Mouse (Mus musculus) limb, embryonic 15.5 days (tissue): Measurements from ENCODE around the gene Clec4a3. TPM values are rescaled to one million over a fixed set of nuclear protein-coding genes. Genes with fewer than 3 reads are reported as not detected.
"Not testable (repeated sequence)": the region's sequence is repeated elsewhere in the genome, so short reads cannot be mapped to it uniquely, and the experiment has no call there.

ENCODE experiments used
- ATAC-seq: fragments of 200-750 bp; cut with Nextera tagmentation; 2 replicates; pipeline ENCODE4 v1.8.0; 2017; ENCODE audit warnings: low read depth, moderate TSS enrichment; ENCODE audit not compliant: insufficient number of reproducible peaks, low FRiP score, low TSS enrichment
- H3K27ac ChIP-seq: fragments of 300-500 bp; sonication (generic); 2 replicates; pipeline ENCODE4 v1.5.1; 2015; ENCODE audit warnings: moderate library complexity, mild to moderate bottlenecking, inconsistent platforms
- H3K27me3 ChIP-seq: fragments of 300-500 bp; sonication (generic); 2 replicates; pipeline ENCODE4 v1.6.1; 2015; ENCODE audit warnings: inconsistent platforms
- H3K36me3 ChIP-seq: fragments of 300-500 bp; sonication (generic); 2 replicates; pipeline ENCODE4 v1.6.1; 2015; ENCODE audit warnings: inconsistent platforms
- H3K4me1 ChIP-seq: fragments of 300-500 bp; sonication (generic); 2 replicates; pipeline ENCODE4 v1.6.1; 2015; ENCODE audit warnings: inconsistent platforms
- H3K4me2 ChIP-seq: fragments of 300-500 bp; sonication (generic); 2 replicates; pipeline ENCODE4 v1.6.1; 2015; ENCODE audit warnings: mild to moderate bottlenecking, inconsistent platforms
- H3K4me3 ChIP-seq: fragments of 300-500 bp; sonication (generic); 2 replicates; pipeline ENCODE4 v1.5.1; 2015; ENCODE audit warnings: mild to moderate bottlenecking, inconsistent platforms
- H3K9ac ChIP-seq: fragments of 300-500 bp; sonication (generic); 2 replicates; pipeline ENCODE4 v1.6.1; 2015; ENCODE audit warnings: inconsistent platforms
- H3K9me3 ChIP-seq: fragments of 300-500 bp; sonication (generic); 2 replicates; pipeline ENCODE4 v1.6.1; 2016; ENCODE audit warnings: inconsistent platforms
- WGBS: fragments of 180-500 bp; shearing (Covaris S2); methylation state at CpG from one replicate; pipeline ENCODE4 v1.1.7; 2015; 5-methylcytosine and 5-hydroxymethylcytosine counted together
- polyA plus RNA-seq: library from polyadenylated mRNA; unstranded; fragments of >200 nt; fragmentation: Nextera tagmentation; extraction: Ambion mirVana; gene quantifications from 2 replicates; pipeline ENCODE4 v1.2.1, GENCODE M21; 2015

Clec4a3 gene
- polyA plus RNA-seq: 4.9 and 5.4 TPM in 2 replicates

DNA sequence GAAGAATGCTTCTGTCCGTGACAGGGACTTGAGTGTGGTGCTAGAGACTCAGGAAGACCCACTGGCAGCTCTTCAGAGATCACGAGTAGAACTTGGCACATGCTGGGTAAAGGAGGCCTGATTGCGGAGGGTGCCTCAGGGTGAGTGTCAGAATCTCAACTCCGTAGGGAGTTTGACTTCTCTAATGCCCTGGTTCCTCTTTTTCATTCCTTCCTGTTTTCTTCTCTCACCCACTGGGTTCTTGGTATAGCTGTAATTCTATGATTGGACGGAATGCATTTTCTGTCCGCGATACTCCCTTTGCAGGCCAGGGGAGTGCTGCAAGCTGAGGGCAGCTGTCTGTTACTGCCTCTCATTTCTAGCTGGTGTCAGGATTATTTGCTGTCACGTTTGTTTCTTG lies at the start of gene Clec4a3:
TSS of gene Clec4a3 (plus strand) at position 115 of the 400 bp plus-strand sequence.
- Histone ChIP-seq H3K36me3 (no peaks in the 10 kb centered on the region), H3K9me3 (no peaks in the 10 kb centered on the region)
- WGBS: 85% methylated on average over 8 of the region's 8 CpGs

GRCm38 (mm10) chr6:122919922-122920321 lies 32.4 kb upstream of the Clec4a3 start:
- Histone ChIP-seq H3K27me3 (no peaks in the 10 kb centered on the region), H3K9ac (no peak overlapping the region), H3K9me3 (no peaks in the 10 kb centered on the region), H3K4me3 (no peak overlapping the region), H3K4me1 (no peaks in the 10 kb centered on the region), H3K4me2 (no peak overlapping the region), H3K27ac (no peak overlapping the region), H3K36me3 (no peaks in the 10 kb centered on the region)
- ATAC-seq: no peak
- 17% methylated on average over 4 of the region's 4 CpGs for WGBS

More for the DNA sequence above, at the start of gene Clec4a3:
- Histone ChIP-seq H3K27ac (no peak within 1 kb of the TSS), H3K4me3 (no peak within 1 kb of the TSS), H3K27me3 (no peaks in the 10 kb centered on the region), H3K4me2 (no peak within 1 kb of the TSS), H3K9ac (no peak within 1 kb of the TSS), H3K4me1 (no peaks in the 10 kb centered on the region)
- ATAC-seq: no peak

GRCm38 (mm10) chr6:122921451-122921850 lies 30.9 kb upstream of the Clec4a3 start, which contains the start of gene Clec4a1:
Gene Clec4a1, plus strand, starts transcription at chr6:122921848.
- ATAC-seq: no peak
- H3K27me3 ChIP-seq: no peaks in the 10 kb centered on the region
- no peak within 1 kb of the TSS for H3K4me2 ChIP-seq
- H3K36me3 ChIP-seq: no peaks in the 10 kb centered on the region
- no peaks in the 10 kb centered on the region for H3K4me1 ChIP-seq
- no peak within 1 kb of the TSS for H3K27ac ChIP-seq
- no peak within 1 kb of the TSS for H3K9ac ChIP-seq
- 56% methylated on average over 4 of the region's 4 CpGs for WGBS
- H3K4me3 ChIP-seq: no peak within 1 kb of the TSS
- H3K9me3 ChIP-seq: no peaks in the 10 kb centered on the region

GRCm38 (mm10) chr6:122934845-122935244 lies 17.5 kb upstream of the Clec4a3 start:
- no peak overlapping the region for H3K4me3 ChIP-seq
- no peak overlapping the region for H3K4me2 ChIP-seq
- H3K27ac ChIP-seq: no peak overlapping the region
- no peak overlapping the region for H3K9ac ChIP-seq
- H3K4me1 ChIP-seq: no peaks in the 10 kb centered on the region
- no peaks in the 10 kb centered on the region for H3K9me3 ChIP-seq
- no peaks in the 10 kb centered on the region for H3K36me3 ChIP-seq
- H3K27me3 ChIP-seq: no peaks in the 10 kb centered on the region
- no peak for ATAC-seq
- WGBS: 83% methylated on average over 3 of the region's 3 CpGs

- ATAC-seq: no peak
Observed at GRCm38 (mm10) chr6:122939618-122940017, 12.7 kb upstream of the Clec4a3 start.

DNA sequence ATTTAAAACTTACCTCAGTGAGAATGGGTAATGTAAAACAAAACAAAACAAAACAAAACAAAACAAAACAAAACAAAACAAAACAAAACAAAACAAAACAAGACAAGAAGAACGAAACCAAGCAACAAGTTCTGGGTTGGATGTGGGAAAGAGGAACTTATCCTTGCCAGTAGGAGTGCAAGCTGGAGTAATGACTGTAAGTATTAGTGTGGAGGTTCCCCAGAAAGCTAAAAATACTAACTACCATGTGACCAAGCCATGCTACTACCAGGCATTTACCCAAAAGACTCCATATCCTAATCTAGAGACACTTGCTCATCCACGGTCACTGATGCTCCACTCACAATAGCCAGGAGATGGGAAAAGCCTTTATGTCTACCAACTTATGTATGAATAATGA lies 5.6 kb upstream of the Clec4a3 start:
- no peak overlapping the region for H3K4me2 ChIP-seq
- no peaks in the 10 kb centered on the region for H3K36me3 ChIP-seq
- H3K4me3 ChIP-seq: no peak overlapping the region
- no peak overlapping the region for H3K9ac ChIP-seq
- no peaks in the 10 kb centered on the region for H3K4me1 ChIP-seq
- H3K9me3 ChIP-seq: no peaks in the 10 kb centered on the region
- 79% methylated on average over 2 of the region's 2 CpGs for WGBS
- no peak for ATAC-seq
- no peak overlapping the region for H3K27ac ChIP-seq
- H3K27me3 ChIP-seq: no peaks in the 10 kb centered on the region

More at GRCm38 (mm10) chr6:122939618-122940017, 12.7 kb upstream of the Clec4a3 start:
- no peak overlapping the region for H3K27ac ChIP-seq
- H3K9me3 ChIP-seq: no peaks in the 10 kb centered on the region
- no peak overlapping the region for H3K4me3 ChIP-seq
- 79% methylated on average over 5 of the region's 5 CpGs for WGBS
- no peaks in the 10 kb centered on the region for H3K36me3 ChIP-seq
- no peak overlapping the region for H3K4me2 ChIP-seq
- no peaks in the 10 kb centered on the region for H3K27me3 ChIP-seq
- no peak overlapping the region for H3K9ac ChIP-seq
- no peaks in the 10 kb centered on the region for H3K4me1 ChIP-seq

DNA sequence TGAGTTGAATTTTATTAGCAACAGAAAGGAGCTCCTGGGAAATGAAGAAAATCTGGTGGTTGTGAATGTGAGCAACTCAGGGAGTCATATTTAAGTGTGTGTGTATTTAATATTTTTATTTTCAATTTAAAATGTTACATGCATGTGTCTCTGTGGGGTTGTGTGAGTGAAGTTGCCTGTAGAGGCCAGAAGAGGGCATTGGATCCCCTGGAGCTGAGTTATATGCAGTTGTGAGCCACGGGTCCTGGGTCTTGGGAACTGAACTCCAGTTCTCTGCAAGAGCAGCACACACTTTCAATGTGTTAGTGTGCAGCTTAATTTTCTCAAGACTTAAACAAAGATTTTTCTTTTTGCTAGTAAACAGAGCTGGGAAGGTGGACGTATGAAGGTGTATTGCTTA lies 12.2 kb downstream of the Clec4a3 start:
- Histone ChIP-seq H3K27me3 (no peaks in the 10 kb centered on the region), H3K4me2 (no peak overlapping the region), H3K27ac (no peak overlapping the region), H3K36me3 (no peaks in the 10 kb centered on the region), H3K4me3 (no peak overlapping the region), H3K9ac (no peak overlapping the region), H3K9me3 (no peaks in the 10 kb centered on the region), H3K4me1 (no peaks in the 10 kb centered on the region)
- ATAC-seq: no peak
- 69% methylated on average over 2 of the region's 2 CpGs for WGBS

- H3K4me1 ChIP-seq: no peaks in the 10 kb centered on the region
- no peaks in the 10 kb centered on the region for H3K27me3 ChIP-seq
- no peak overlapping the region for H3K27ac ChIP-seq
- H3K9me3 ChIP-seq: no peaks in the 10 kb centered on the region
- H3K9ac ChIP-seq: no peak overlapping the region
- ATAC-seq: no peak
- H3K36me3 ChIP-seq: no peaks in the 10 kb centered on the region
- no peak overlapping the region for H3K4me3 ChIP-seq
- 91% methylated on average over 2 of the region's 2 CpGs for WGBS
- no peak overlapping the region for H3K4me2 ChIP-seq
Observed at GRCm38 (mm10) chr6:122969048-122969447, 16.7 kb downstream of the Clec4a3 start.

DNA sequence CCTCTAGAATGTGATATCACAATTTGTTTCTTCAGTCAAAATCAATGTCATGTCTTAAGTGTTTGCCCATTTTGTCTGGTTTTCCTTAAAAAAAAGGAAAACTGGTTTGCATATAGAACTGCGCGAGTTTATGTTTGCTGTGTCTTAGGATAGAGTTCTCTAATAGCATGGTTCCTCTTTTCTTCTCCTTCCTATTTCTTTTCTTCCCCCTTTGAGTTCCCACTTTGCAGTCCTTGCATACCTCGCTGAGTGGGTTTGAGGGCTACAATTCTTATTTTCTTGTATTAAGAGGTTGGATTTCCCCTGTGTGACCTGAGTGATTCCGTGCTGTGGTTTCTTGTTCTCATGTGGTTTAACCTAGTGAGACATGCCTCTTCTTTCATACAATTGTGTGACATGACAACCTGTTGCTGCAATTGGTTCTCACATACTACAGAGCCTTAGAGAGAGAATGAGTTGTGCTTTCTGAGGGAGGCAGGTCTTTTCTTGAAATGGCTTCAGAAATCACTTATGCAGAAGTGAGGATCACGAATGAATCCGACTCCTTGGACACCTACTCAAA lies 37.6 kb downstream of the Clec4a3 start, which contains the start of gene Clec4a4:
TSS of gene Clec4a4 (plus strand) at position 492 of the 562 bp plus-strand sequence.
- Histone ChIP-seq H3K9ac (no peak within 1 kb of the TSS), H3K4me3 (no peak within 1 kb of the TSS), H3K4me2 (no peak within 1 kb of the TSS), H3K4me1 (no peaks in the 10 kb centered on the region), H3K27me3 (no peaks in the 10 kb centered on the region), H3K36me3 (no peaks in the 10 kb centered on the region), H3K27ac (no peak within 1 kb of the TSS), H3K9me3 (no peaks in the 10 kb centered on the region)
- 84% methylated on average over 6 of the region's 6 CpGs for WGBS
- no peak for ATAC-seq

DNA sequence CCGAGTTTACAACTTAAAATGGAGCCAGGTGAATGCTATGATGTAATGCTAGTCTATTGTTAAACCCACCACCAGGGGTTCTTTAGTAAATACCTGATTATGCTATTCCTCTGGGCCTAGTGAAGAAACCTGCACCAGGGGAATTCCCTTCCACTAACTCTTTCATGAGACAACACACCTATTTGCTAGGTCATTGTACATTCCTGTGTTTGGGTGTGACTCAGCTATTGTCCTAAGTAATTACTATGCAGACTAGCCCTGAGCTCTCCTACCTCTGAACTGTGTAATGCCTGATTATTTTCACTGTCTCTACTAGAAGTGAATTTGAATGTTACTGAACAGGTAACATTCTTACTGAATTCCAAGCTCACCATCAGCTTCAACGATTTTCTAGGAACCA lies 52.4 kb downstream of the Clec4a3 start:
- WGBS: 67% methylated on average over 2 of the region's 2 CpGs
- not testable (repeated sequence) for H3K4me3 ChIP-seq, H3K36me3 ChIP-seq, H3K27ac ChIP-seq, H3K9ac ChIP-seq, H3K27me3 ChIP-seq, ATAC-seq, H3K9me3 ChIP-seq, H3K4me2 ChIP-seq, H3K4me1 ChIP-seq

- Histone ChIP-seq H3K27me3 (no peaks in the 10 kb centered on the region), H3K36me3 (no peaks in the 10 kb centered on the region), H3K9ac (no peak overlapping the region), H3K4me2 (no peak overlapping the region), H3K27ac (no peak overlapping the region), H3K9me3 (no peaks in the 10 kb centered on the region), H3K4me1 (no peaks in the 10 kb centered on the region), H3K4me3 (no peak overlapping the region)
- WGBS: 50% methylated on average over 1 of the region's 1 CpGs
- ATAC-seq: no peak
Observed at GRCm38 (mm10) chr6:123005591-123005990, 53.3 kb downstream of the Clec4a3 start.
